Mouse (Mus musculus): ENCODE measurements around the gene Col6a3. TPM values are rescaled to one million over a fixed set of nuclear protein-coding genes. Genes with fewer than 3 reads are reported as not detected.

Col6a3 gene
- polyA plus RNA-seq, 1 experiment from 2014 or later = 5.0 TPM

GRCm38 (mm10) chr1:90743941-90744386 is 99.8 kb downstream of the Col6a3 start:
- peaks cover 11% of the 10 kb centered on the region for H3K4me1 ChIP-seq (replicated peaks; ENCODE audit: control insufficient read depth, insufficient read depth, low read length)
- 7% methylated on average over 14 of the region's 14 CpGs for WGBS
- peak overlapping the region; percentile 57 for H3K4me2 ChIP-seq (ENCODE audit: low read length)
- H3K9me3 ChIP-seq (ENCODE audit: control insufficient read depth, low read length) = no peaks in the 10 kb centered on the region
- peak overlapping the region; percentile 34 for H3K4me3 ChIP-seq (replicated peaks; ENCODE audit: low read length)
- peak overlapping the region; percentile 66 for H3K9ac ChIP-seq (replicated peaks; ENCODE audit: low read depth, low read length)
- ATAC-seq = peak; percentile 88
- H3K27me3 ChIP-seq (replicated peaks; ENCODE audit: control insufficient read depth, insufficient read depth, low read length) = no peaks in the 10 kb centered on the region
- no peaks in the 10 kb centered on the region for H3K36me3 ChIP-seq (ENCODE audit: control insufficient read depth, insufficient read depth)
- peak overlapping the region; percentile 82 for H3K27ac ChIP-seq (ENCODE audit: low read length)

- Histone ChIP-seq H3K4me2 (ENCODE audit: low read length) (no peak overlapping the region), H3K27me3 (replicated peaks; ENCODE audit: control insufficient read depth, insufficient read depth, low read length) (no peaks in the 10 kb centered on the region), H3K4me1 (replicated peaks; ENCODE audit: control insufficient read depth, insufficient read depth, low read length) (peaks cover 9% of the 10 kb centered on the region), H3K9ac (replicated peaks; ENCODE audit: low read depth, low read length) (no peak overlapping the region), H3K27ac (ENCODE audit: low read length) (no peak overlapping the region), H3K36me3 (ENCODE audit: control insufficient read depth, insufficient read depth) (no peaks in the 10 kb centered on the region), H3K9me3 (ENCODE audit: control insufficient read depth, low read length) (no peaks in the 10 kb centered on the region), H3K4me3 (replicated peaks; ENCODE audit: low read length) (no peak overlapping the region)
- ATAC-seq = peak; percentile 30; the same call in 1 of the 2 replicates
- 88% methylated on average over 1 of the region's 1 CpGs for WGBS
Measured at GRCm38 (mm10) chr1:90743445-90743844, 100.3 kb downstream of the Col6a3 start.

GRCm38 (mm10) chr1:90742641-90743040 is 101.1 kb downstream of the Col6a3 start:
- H3K36me3 ChIP-seq (ENCODE audit: control insufficient read depth, insufficient read depth) = no peaks in the 10 kb centered on the region
- WGBS = 89% methylated on average over 7 of the region's 7 CpGs
- peaks cover 9% of the 10 kb centered on the region for H3K4me1 ChIP-seq (replicated peaks; ENCODE audit: control insufficient read depth, insufficient read depth, low read length)
- no peak overlapping the region for H3K9ac ChIP-seq (replicated peaks; ENCODE audit: low read depth, low read length)
- no peak overlapping the region for H3K4me2 ChIP-seq (ENCODE audit: low read length)
- no peaks in the 10 kb centered on the region for H3K9me3 ChIP-seq (ENCODE audit: control insufficient read depth, low read length)
- H3K27ac ChIP-seq (ENCODE audit: low read length) = no peak overlapping the region
- no peak overlapping the region for H3K4me3 ChIP-seq (replicated peaks; ENCODE audit: low read length)
- no peaks in the 10 kb centered on the region for H3K27me3 ChIP-seq (replicated peaks; ENCODE audit: control insufficient read depth, insufficient read depth, low read length)
- no peak for ATAC-seq

- H3K36me3 ChIP-seq (ENCODE audit: control insufficient read depth, insufficient read depth) = no peaks in the 10 kb centered on the region
- no peak overlapping the region for H3K9ac ChIP-seq (replicated peaks; ENCODE audit: low read depth, low read length)
- peaks cover 9% of the 10 kb centered on the region for H3K4me1 ChIP-seq (replicated peaks; ENCODE audit: control insufficient read depth, insufficient read depth, low read length)
- no peak for ATAC-seq
- H3K4me3 ChIP-seq (replicated peaks; ENCODE audit: low read length) = no peak overlapping the region
- H3K27me3 ChIP-seq (replicated peaks; ENCODE audit: control insufficient read depth, insufficient read depth, low read length) = no peaks in the 10 kb centered on the region
- H3K9me3 ChIP-seq (ENCODE audit: control insufficient read depth, low read length) = no peaks in the 10 kb centered on the region
- WGBS = 79% methylated on average over 11 of the region's 11 CpGs
- no peak overlapping the region for H3K4me2 ChIP-seq (ENCODE audit: low read length)
- H3K27ac ChIP-seq (ENCODE audit: low read length) = no peak overlapping the region
Measured at GRCm38 (mm10) chr1:90740216-90741170, 103.3 kb downstream of the Col6a3 start.

- peaks cover 9% of the 10 kb centered on the region for H3K4me1 ChIP-seq (replicated peaks; ENCODE audit: control insufficient read depth, insufficient read depth, low read length)
- H3K9ac ChIP-seq (replicated peaks; ENCODE audit: low read depth, low read length) = no peak overlapping the region
- no peaks in the 10 kb centered on the region for H3K9me3 ChIP-seq (ENCODE audit: control insufficient read depth, low read length)
- no peak overlapping the region for H3K27ac ChIP-seq (ENCODE audit: low read length)
- no peaks in the 10 kb centered on the region for H3K36me3 ChIP-seq (ENCODE audit: control insufficient read depth, insufficient read depth)
- no peak overlapping the region for H3K4me3 ChIP-seq (replicated peaks; ENCODE audit: low read length)
- 95% methylated on average over 2 of the region's 2 CpGs for WGBS
- no peaks in the 10 kb centered on the region for H3K27me3 ChIP-seq (replicated peaks; ENCODE audit: control insufficient read depth, insufficient read depth, low read length)
- no peak overlapping the region for H3K4me2 ChIP-seq (ENCODE audit: low read length)
- no peak for ATAC-seq
Measured at GRCm38 (mm10) chr1:90738913-90739312, 104.9 kb downstream of the Col6a3 start.

- Histone ChIP-seq H3K9me3 (ENCODE audit: control insufficient read depth, low read length) (no peaks in the 10 kb centered on the region), H3K9ac (replicated peaks; ENCODE audit: low read depth, low read length) (no peak overlapping the region), H3K4me2 (ENCODE audit: low read length) (no peak overlapping the region), H3K4me3 (replicated peaks; ENCODE audit: low read length) (no peak overlapping the region), H3K27me3 (replicated peaks; ENCODE audit: control insufficient read depth, insufficient read depth, low read length) (no peaks in the 10 kb centered on the region), H3K27ac (ENCODE audit: low read length) (no peak overlapping the region), H3K4me1 (replicated peaks; ENCODE audit: control insufficient read depth, insufficient read depth, low read length) (peaks cover 18% of the 10 kb centered on the region), H3K36me3 (ENCODE audit: control insufficient read depth, insufficient read depth) (no peaks in the 10 kb centered on the region)
- ATAC-seq = no peak
- 87% methylated on average over 3 of the region's 3 CpGs for WGBS
Measured at GRCm38 (mm10) chr1:90729466-90729865, 114.3 kb downstream of the Col6a3 start.

GRCm38 (mm10) chr1:90723754-90724153 is 120.0 kb downstream of the Col6a3 start:
- no peaks in the 10 kb centered on the region for H3K4me1 ChIP-seq (replicated peaks; ENCODE audit: control insufficient read depth, insufficient read depth, low read length)
- no peaks in the 10 kb centered on the region for H3K9me3 ChIP-seq (ENCODE audit: control insufficient read depth, low read length)
- no peaks in the 10 kb centered on the region for H3K36me3 ChIP-seq (ENCODE audit: control insufficient read depth, insufficient read depth)
- no peak overlapping the region for H3K27ac ChIP-seq (ENCODE audit: low read length)
- H3K4me2 ChIP-seq (ENCODE audit: low read length) = no peak overlapping the region
- no peak overlapping the region for H3K9ac ChIP-seq (replicated peaks; ENCODE audit: low read depth, low read length)
- no peaks in the 10 kb centered on the region for H3K27me3 ChIP-seq (replicated peaks; ENCODE audit: control insufficient read depth, insufficient read depth, low read length)
- ATAC-seq = no peak
- no peak overlapping the region for H3K4me3 ChIP-seq (replicated peaks; ENCODE audit: low read length)

- H3K36me3 ChIP-seq (ENCODE audit: control insufficient read depth, insufficient read depth) = no peaks in the 10 kb centered on the region
- no peak overlapping the region for H3K9ac ChIP-seq (replicated peaks; ENCODE audit: low read depth, low read length)
- H3K4me1 ChIP-seq (replicated peaks; ENCODE audit: control insufficient read depth, insufficient read depth, low read length) = no peaks in the 10 kb centered on the region
- H3K9me3 ChIP-seq (ENCODE audit: control insufficient read depth, low read length) = no peaks in the 10 kb centered on the region
- ATAC-seq = no peak
- H3K27ac ChIP-seq (ENCODE audit: low read length) = no peak overlapping the region
- H3K4me2 ChIP-seq (ENCODE audit: low read length) = no peak overlapping the region
- H3K27me3 ChIP-seq (replicated peaks; ENCODE audit: control insufficient read depth, insufficient read depth, low read length) = no peaks in the 10 kb centered on the region
- H3K4me3 ChIP-seq (replicated peaks; ENCODE audit: low read length) = no peak overlapping the region
Measured at GRCm38 (mm10) chr1:90723325-90723724, 120.4 kb downstream of the Col6a3 start.

GRCm38 (mm10) chr1:90722021-90722420 is 121.8 kb downstream of the Col6a3 start:
- Histone ChIP-seq H3K4me2 (ENCODE audit: low read length) (no peak overlapping the region), H3K27ac (ENCODE audit: low read length) (no peak overlapping the region), H3K4me3 (replicated peaks; ENCODE audit: low read length) (no peak overlapping the region), H3K36me3 (ENCODE audit: control insufficient read depth, insufficient read depth) (no peaks in the 10 kb centered on the region), H3K9me3 (ENCODE audit: control insufficient read depth, low read length) (no peaks in the 10 kb centered on the region), H3K4me1 (replicated peaks; ENCODE audit: control insufficient read depth, insufficient read depth, low read length) (no peaks in the 10 kb centered on the region), H3K9ac (replicated peaks; ENCODE audit: low read depth, low read length) (no peak overlapping the region), H3K27me3 (replicated peaks; ENCODE audit: control insufficient read depth, insufficient read depth, low read length) (no peaks in the 10 kb centered on the region)
- no peak for ATAC-seq
